Mouse (Mus musculus): ENCODE measurements around the gene Nr2c2ap.

The Nr2c2ap gene

GRCm38 (mm10) chr8:70131166-70131883 is at the start of gene Nr2c2ap:
Gene Nr2c2ap, plus strand, starts transcription at chr8:70131333.
- DNase-seq = peak; percentile 89

GRCm38 (mm10) chr8:70081976-70082375 is 49.2 kb upstream of the Nr2c2ap start:
- no peak for DNase-seq

GRCm38 (mm10) chr8:70083285-70083684 is 47.8 kb upstream of the Nr2c2ap start, which contains the start of gene Hapln4:
Gene Hapln4, plus strand, starts transcription at chr8:70083457.
- DNase-seq = no peak

- DNase-seq = no peak
These were observed 46.7 kb upstream of the Nr2c2ap start for GRCm38 (mm10) chr8:70084191-70085065.

GRCm38 (mm10) chr8:70086151-70086550 is 45.0 kb upstream of the Nr2c2ap start:
- DNase-seq = no peak

- no peak for DNase-seq
These were observed 43.9 kb upstream of the Nr2c2ap start for GRCm38 (mm10) chr8:70087237-70087636.

- peak; percentile 34 for DNase-seq
These were observed 43.1 kb upstream of the Nr2c2ap start for GRCm38 (mm10) chr8:70087836-70088650.

- DNase-seq = no peak
These were observed 41.7 kb upstream of the Nr2c2ap start for GRCm38 (mm10) chr8:70089296-70089960.

- no peak for DNase-seq
These were observed 38.3 kb upstream of the Nr2c2ap start for GRCm38 (mm10) chr8:70092786-70093185.

- no peak for DNase-seq
These were observed 31.9 kb upstream of the Nr2c2ap start for GRCm38 (mm10) chr8:70099276-70099675.

GRCm38 (mm10) chr8:70100241-70100640 is 30.9 kb upstream of the Nr2c2ap start:
- DNase-seq = no peak

- peak; percentile 71 for DNase-seq
These were observed 26.6 kb upstream of the Nr2c2ap start for GRCm38 (mm10) chr8:70104506-70104905.

- no peak for DNase-seq
These were observed 26.2 kb upstream of the Nr2c2ap start for GRCm38 (mm10) chr8:70104922-70105321.

- no peak for DNase-seq
These were observed 20.7 kb upstream of the Nr2c2ap start for GRCm38 (mm10) chr8:70110451-70110850.

GRCm38 (mm10) chr8:70111192-70111795 is 19.8 kb upstream of the Nr2c2ap start:
- no peak for DNase-seq

- DNase-seq = peak; percentile 23
These were observed 18.6 kb upstream of the Nr2c2ap start for GRCm38 (mm10) chr8:70112401-70113016.

GRCm38 (mm10) chr8:70114488-70114887 is 16.6 kb upstream of the Nr2c2ap start:
- no peak for DNase-seq

GRCm38 (mm10) chr8:70114892-70115291 is 16.2 kb upstream of the Nr2c2ap start:
- no peak for DNase-seq

- peak; percentile 37 for DNase-seq
These were observed 13.5 kb upstream of the Nr2c2ap start for GRCm38 (mm10) chr8:70117611-70118010.

GRCm38 (mm10) chr8:70118726-70119700 is 12.1 kb upstream of the Nr2c2ap start:
- no peak for DNase-seq

Measured in thymus, postnatal 14 days (tissue).